Mouse (Mus musculus) spleen, postnatal 36 days (tissue): Measurements from ENCODE around the gene Hdgf.
"Not testable (repeated sequence)": the region's sequence is repeated elsewhere in the genome, so short reads cannot be mapped to it uniquely, and the experiment has no call there.

Source experiments
- DNase-seq, 2 experiments: peaks; one replicate each; pipeline ENCODE4 v3.0.0; 2022; ENCODE audit warnings: low spot score in 2 of 2, mixed read lengths in 1 of 2

Gene Hdgf

GRCm38 (mm10) chr3:87905880-87906485, at the start of gene Hdgf:
TSS of gene Hdgf (plus strand) at chr3:87906321.
- DNase-seq: peak; percentile 96

- no peak for DNase-seq
Observed at GRCm38 (mm10) chr3:87857666-87858065, 48.5 kb upstream of the Hdgf start.

GRCm38 (mm10) chr3:87859813-87860212, 46.3 kb upstream of the Hdgf start:
- peak; percentile 47 to 55 for DNase-seq

- not testable (repeated sequence) for DNase-seq
Observed at GRCm38 (mm10) chr3:87864111-87864510, 42.0 kb upstream of the Hdgf start.

- DNase-seq: no peak
Observed at GRCm38 (mm10) chr3:87877730-87878129, 28.4 kb upstream of the Hdgf start.

GRCm38 (mm10) chr3:87884291-87884690, 21.8 kb upstream of the Hdgf start:
- DNase-seq: no peak

- peak; percentile 20 to 36 for DNase-seq
Observed at GRCm38 (mm10) chr3:87884708-87885251, 21.3 kb upstream of the Hdgf start.

GRCm38 (mm10) chr3:87885281-87886003, 20.7 kb upstream of the Hdgf start, which contains the start of gene Prcc:
TSS of gene Prcc (minus strand) at chr3:87885608.
- peak; percentile 96 to 98 for DNase-seq

GRCm38 (mm10) chr3:87886004-87886365, 20.1 kb upstream of the Hdgf start:
- DNase-seq: no peak

GRCm38 (mm10) chr3:87886416-87886815, 19.7 kb upstream of the Hdgf start:
- DNase-seq: peak in 1 of 2 experiments; percentile 29

- not testable (repeated sequence) for DNase-seq
Observed at GRCm38 (mm10) chr3:87887400-87887799, 18.7 kb upstream of the Hdgf start.

GRCm38 (mm10) chr3:87891481-87891880, 14.6 kb upstream of the Hdgf start:
- DNase-seq: no peak

GRCm38 (mm10) chr3:87893367-87893905, 12.7 kb upstream of the Hdgf start:
- no peak for DNase-seq

GRCm38 (mm10) chr3:87899266-87899665, 6.9 kb upstream of the Hdgf start:
- DNase-seq: no peak

GRCm38 (mm10) chr3:87899776-87900175, 6.3 kb upstream of the Hdgf start:
- DNase-seq: no peak

- DNase-seq: peak; percentile 54 to 69
Observed at GRCm38 (mm10) chr3:87901036-87901624, 5.0 kb upstream of the Hdgf start.

- not testable (repeated sequence) for DNase-seq
Observed at GRCm38 (mm10) chr3:87901959-87902358, 4.2 kb upstream of the Hdgf start.

- no peak for DNase-seq
Observed at GRCm38 (mm10) chr3:87903821-87904220, 2.3 kb upstream of the Hdgf start.

- no peak for DNase-seq
Observed at GRCm38 (mm10) chr3:87906601-87906980, 470 bp downstream of the Hdgf start.

GRCm38 (mm10) chr3:87906981-87907857, 1.1 kb downstream of the Hdgf start:
- no peak for DNase-seq

GRCm38 (mm10) chr3:87907906-87908305, 1.8 kb downstream of the Hdgf start:
- no peak for DNase-seq
